In the genomic region with DNA sequence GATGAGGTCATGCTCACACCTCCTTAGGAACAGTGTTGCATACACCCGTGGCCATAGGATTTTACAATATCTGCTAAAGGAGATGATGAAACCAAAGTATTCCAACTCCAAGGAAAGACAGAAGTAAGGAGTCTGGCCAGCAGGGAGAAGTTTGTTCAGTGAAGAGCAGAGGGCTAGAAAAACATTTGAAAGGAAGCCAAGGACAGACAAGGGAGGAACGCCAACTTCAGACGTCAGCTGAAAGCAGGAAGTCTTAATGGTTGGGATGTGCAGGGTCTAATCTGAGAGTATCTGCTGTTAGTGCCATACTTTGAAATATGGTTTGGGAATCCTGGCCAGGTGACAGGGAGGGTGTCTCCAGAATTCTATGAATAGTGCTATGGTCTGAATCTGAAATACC, we compare ENCODE assay signal across 11 mouse cellular contexts.
A peak's percentile ranks its signal among the peaks of the same experiment; 100 is the strongest.
DNase-seq lines count a peak whose midpoint lies in the region; ATAC-seq and TF ChIP-seq lines count a peak whose summit lies in the region.
"Had no signal": no experiment of that assay in that cellular context is flagged by ENCODE, and none has a peak within 500 bp of the region (broad histone marks: within the 10 kb centered on the region; RNA-seq: fewer than 3 reads in every experiment).

No protein-coding gene starts in this region.

- H3K27ac ChIP-seq in heart, embryonic 15.5 days, result peak overlapping the region; percentile 66
- H3K27ac ChIP-seq in lung, embryonic 14.5 days (ENCODE audit: low read depth), result peak overlapping the region; percentile 13; the same call in 1 of the 2 replicates
- H3K27ac ChIP-seq: midbrain, embryonic 13.5 days had no signal

- TF ChIP-seq CTCF in lung, embryonic 14.5 days (IDR thresholded peaks at IDR 0.05; ENCODE audit: low read depth), result peak; percentile 10; the same call in 1 of the 2 replicates

- WGBS in heart, embryonic 15.5 days, result 38% methylated on average over 3 of the region's 3 CpGs
- 37% methylated on average over 3 of the region's 3 CpGs for WGBS in lung, embryonic 14.5 days

- H3K36me3 ChIP-seq in heart, embryonic 15.5 days, result no peaks in the 10 kb centered on the region
- H3K36me3 ChIP-seq in lung, embryonic 14.5 days (ENCODE audit: insufficient read depth), result no peaks in the 10 kb centered on the region
- H3K36me3 ChIP-seq: midbrain, embryonic 13.5 days had no signal

- H3K4me3 ChIP-seq in heart, embryonic 15.5 days, result no peak overlapping the region
- no peak overlapping the region for H3K4me3 ChIP-seq in lung, embryonic 14.5 days (ENCODE audit: low read depth, low read length)
- H3K4me3 ChIP-seq: midbrain, embryonic 13.5 days had no signal

- no peak for ATAC-seq in heart, embryonic 15.5 days (replicated peaks; ENCODE audit: insufficient number of reproducible peaks, insufficient read depth, low FRiP score, low read depth)
- ATAC-seq in lung, embryonic 14.5 days (ENCODE audit: insufficient read depth), result peak; percentile 23; the same call in 1 of the 2 replicates
- ATAC-seq: forebrain, embryonic 16.5 days; midbrain, embryonic 13.5 days had no signal

- no peak overlapping the region for H3K4me2 ChIP-seq in heart, embryonic 15.5 days
- H3K4me2 ChIP-seq in lung, embryonic 14.5 days, result no peak overlapping the region
- H3K4me2 ChIP-seq: midbrain, embryonic 13.5 days had no signal

- no peak overlapping the region for H3K9ac ChIP-seq in heart, embryonic 15.5 days
- no peak overlapping the region for H3K9ac ChIP-seq in lung, embryonic 14.5 days
- H3K9ac ChIP-seq: midbrain, embryonic 13.5 days had no signal

- H3K4me1 ChIP-seq in heart, embryonic 15.5 days (replicated peaks), result peaks cover 26% of the 10 kb centered on the region; the same call in 1 of the 2 replicates
- no peaks in the 10 kb centered on the region for H3K4me1 ChIP-seq in lung, embryonic 14.5 days (ENCODE audit: insufficient read depth)
- H3K4me1 ChIP-seq: midbrain, embryonic 13.5 days had no signal

- DNase-seq in cerebellum, postnatal 10 days, result peak; percentile 43 to 53
- no peak for DNase-seq in cerebellum, adult 9-11 months
- peak; percentile 79 for DNase-seq in adrenal gland, adult 2 months
- peak; percentile 81 for DNase-seq in lung, embryonic 14.5 days
- DNase-seq in c-Kit-positive CD71-positive TER-119-positive erythroid progenitor cells, embryonic 14.5 days (ENCODE audit: low spot score), result no peak
- DNase-seq in B cell, adult 2 months, result no peak
- DNase-seq in frontal cortex, postnatal 25 days (ENCODE audit: low spot score in 2 of 2), result no peak
- DNase-seq: cerebellum, postnatal 25 days had no signal

- H3K9me3 ChIP-seq in heart, embryonic 15.5 days (replicated peaks), result no peaks in the 10 kb centered on the region
- H3K9me3 ChIP-seq in lung, embryonic 14.5 days (ENCODE audit: low read depth, low read length), result no peaks in the 10 kb centered on the region
- H3K9me3 ChIP-seq: midbrain, embryonic 13.5 days had no signal

- no peaks in the 10 kb centered on the region for H3K27me3 ChIP-seq in heart, embryonic 15.5 days
- no peaks in the 10 kb centered on the region for H3K27me3 ChIP-seq in lung, embryonic 14.5 days (ENCODE audit: insufficient read depth, low read length)
- H3K27me3 ChIP-seq: midbrain, embryonic 13.5 days had no signal

Comparison
In these comparisons a context has a peak if more than half of its experiments do, and no peak if none do; other contexts are left out.
1. DNase-seq: peak in cerebellum, postnatal 10 days (2 of 2), adrenal gland, adult 2 months (single experiment) and lung, embryonic 14.5 days (single experiment); none in cerebellum, adult 9-11 months (single experiment), c-Kit-positive CD71-positive TER-119-positive erythroid progenitor cells, embryonic 14.5 days (single experiment), B cell, adult 2 months (0 of 2) and frontal cortex, postnatal 25 days (0 of 2).